Mouse (Mus musculus): ENCODE measurements at regions not wholly inside any gene's neighbourhood (a gene's known extent, or its start where the extent isn't known, plus 50 kb on each side); places are given as distances from the start of the nearest gene placed in this dataset. TPM values are rescaled to one million over a fixed set of nuclear protein-coding genes. Genes with fewer than 3 reads are reported as not detected.

DNA sequence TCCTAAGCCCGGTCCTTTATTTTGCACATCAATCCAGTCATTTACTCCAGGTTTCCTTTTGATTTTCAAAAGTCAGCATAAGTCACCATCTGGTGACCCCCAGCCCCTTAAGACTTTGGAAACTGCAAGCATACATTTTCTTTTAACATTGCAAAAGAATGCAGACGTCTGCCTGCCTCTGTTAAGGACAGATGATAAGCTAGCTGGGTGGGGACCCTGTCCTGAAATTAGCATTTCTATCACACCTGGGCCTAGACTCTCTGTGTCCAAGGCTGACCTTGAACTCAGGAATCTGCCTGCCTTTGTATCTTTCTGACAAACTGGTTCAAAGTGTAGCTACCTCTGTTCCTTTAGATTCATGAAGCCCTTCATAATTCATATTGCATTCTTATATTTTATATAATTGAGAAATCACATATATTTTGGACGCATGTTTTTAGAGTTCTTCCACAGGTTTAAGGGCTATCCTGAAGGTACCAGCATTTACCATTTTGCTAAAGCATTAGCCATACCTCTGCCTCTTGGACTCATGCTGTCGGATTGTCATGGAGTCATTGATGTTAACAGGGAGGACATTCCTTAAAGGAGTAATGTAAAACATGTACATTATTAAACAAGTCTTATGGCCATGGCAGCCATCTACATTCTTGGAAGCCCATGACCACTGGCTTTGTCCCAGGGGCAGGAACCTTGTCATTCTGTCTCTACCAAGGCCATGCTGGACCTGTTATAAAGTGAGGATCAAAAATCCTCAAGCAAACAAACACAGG is 998.6 kb downstream of the Ntrk3 start:
- intact Hi-C loops (cut with DNase I), result no loop called here
- no peak for DNase-seq (ENCODE audit: low spot score)

Small RNAs in the stretch of these regions (microRNA-seq; reads per million reads assigned to microRNA genes)
- not detected for gene Gm44358
